Mouse (Mus musculus): ENCODE results near the gene Ifi27l2a.

Gene Ifi27l2a

GRCm38 (mm10) chr12:103437601-103438000 is 5.9 kb downstream of the Ifi27l2a start:
- ChIA-PET CTCF (interaction anchor here in 1 of 4 experiments (1.0 kb wide), 1 partner anchor 12 kb away, joined by 6 read pairs; the partner anchor contains the start of gene Ddx24), POLR2A (interaction anchor here in 2 of 4 experiments (0.6 to 1.9 kb wide), 3 partner anchors 12 to 241 kb away, joined by 3 to 13 read pairs (median 4); partner anchors contain the start of gene Ddx24 (in 1 of the 2))

GRCm38 (mm10) chr12:103434861-103435260 is 8.6 kb downstream of the Ifi27l2a start:
- ChIA-PET POLR2A (interaction anchor here in 2 of 4 experiments (0.6 to 1.2 kb wide), 3 partner anchors 9 to 29 kb away, joined by 3 to 4 read pairs (median 3); partner anchors contain the start of gene Ddx24 (in 1 of the 2)), CTCF (interaction anchor here in 3 of 4 experiments (0.5 to 0.8 kb wide), 3 partner anchors 9 to 548 kb away, joined by 3 to 5 read pairs (median 4); partner anchors contain the start of gene Ddx24 (in 1 of the 3))

- ChIA-PET POLR2A (interaction anchor here in 2 of 4 experiments (0.8 to 1.2 kb wide), 2 partner anchors 8 to 28 kb away, joined by 3 read pairs; partner anchors contain the start of gene Ddx24 (in 1 of the 2)), CTCF (interaction anchor here in 3 of 4 experiments (0.6 to 0.8 kb wide), 3 partner anchors 10 to 290 kb away, joined by 3 to 5 read pairs (median 4); partner anchors contain the start of gene Ifi27l2a (in 1 of the 3))
These were observed 9.3 kb downstream of the Ifi27l2a start, which contains the start of gene Ifi27 for GRCm38 (mm10) chr12:103433986-103434731. TSS of gene Ifi27 (plus strand) at chr12:103434211.

GRCm38 (mm10) chr12:103433430-103433829 is 10.1 kb downstream of the Ifi27l2a start:
- ChIA-PET CTCF (interaction anchor here in 2 of 4 experiments (0.6 to 0.8 kb wide), 2 partner anchors 61 to 290 kb away, joined by 3 to 4 read pairs; no protein-coding TSS in a partner anchor), POLR2A (no interaction called here)

- ChIA-PET POLR2A (interaction anchor here in 1 of 4 experiments (1.1 kb wide), 1 partner anchor 15 kb away, joined by 3 read pairs; no protein-coding TSS in a partner anchor), CTCF (interaction anchor here in 2 of 4 experiments (1.2 kb wide), 2 partner anchors 17 to 68 kb away, joined by 6 to 9 read pairs; partner anchors contain the start of gene Ifi27l2a (in 1 of the 2))
These were observed 16.8 kb downstream of the Ifi27l2a start for GRCm38 (mm10) chr12:103426710-103427109.

- ChIA-PET POLR2A (interaction anchor here in 3 of 4 experiments (0.5 to 1.8 kb wide), 39 partner anchors 8 to 1137 kb away, joined by 3 to 13 read pairs (median 4); partner anchors contain the start of genes Otub2 (in 3 of the 3), 9330161L09Rik (in 2 of the 3), Ppp4r4 (in 2 of the 3) and Prima1 (in 2 of the 3)), CTCF (interaction anchor here (0.5 to 1.3 kb wide), 34 partner anchors 9 to 1418 kb away, joined by 3 to 24 read pairs (median 4); partner anchors contain the start of genes Ifi27l2a (in 2 of the 4), Ppp4r4 (in 2 of the 4), 9330161L09Rik (in 1 of the 4) and Otub2 (in 1 of the 4))
These were observed 17.6 kb downstream of the Ifi27l2a start, which contains the start of gene Ddx24 for GRCm38 (mm10) chr12:103425729-103426470. TSS of gene Ddx24 (minus strand) at chr12:103425830.

- POLR2A ChIA-PET: interaction anchor here in 3 of 4 experiments (0.5 to 1.8 kb wide), 37 partner anchors 9 to 1009 kb away, joined by 3 to 13 read pairs (median 4); partner anchors contain the start of genes Otub2 (in 3 of the 3), 9330161L09Rik (in 2 of the 3), Ppp4r4 (in 2 of the 3) and Prima1 (in 2 of the 3)
- CTCF ChIA-PET: interaction anchor here (0.5 to 1.3 kb wide), 33 partner anchors 10 to 1419 kb away, joined by 3 to 24 read pairs (median 4); partner anchors contain the start of genes Ifi27l2a (in 2 of the 4), Ppp4r4 (in 2 of the 4), 9330161L09Rik (in 1 of the 4) and Otub2 (in 1 of the 4)
These were observed 18.3 kb downstream of the Ifi27l2a start for GRCm38 (mm10) chr12:103425016-103425728.

- POLR2A ChIA-PET: interaction anchor here in 3 of 4 experiments (0.7 to 1.9 kb wide), 5 partner anchors 14 to 694 kb away, joined by 3 to 9 read pairs (median 4); partner anchors contain the start of genes Ddx24 (in 1 of the 3) and Otub2 (in 1 of the 3)
- CTCF ChIA-PET: interaction anchor here in 1 of 4 experiments (1.1 kb wide), 1 partner anchor 40 kb away, joined by 4 read pairs; no protein-coding TSS in a partner anchor
These were observed 35.3 kb downstream of the Ifi27l2a start for GRCm38 (mm10) chr12:103408144-103408543.

- POLR2A ChIA-PET: interaction anchor here in 2 of 4 experiments (0.8 to 2.9 kb wide), 7 partner anchors 8 to 19 kb away, joined by 3 to 9 read pairs (median 4); partner anchors contain the start of genes Ddx24 (in 2 of the 2) and Otub2 (in 1 of the 2)
- CTCF ChIA-PET: interaction anchor here in 2 of 4 experiments (0.8 to 1.1 kb wide), 2 partner anchors 18 to 39 kb away, joined by 3 to 4 read pairs; partner anchors contain the start of gene Ddx24 (in 1 of the 2)
These were observed 35.8 kb downstream of the Ifi27l2a start, which contains the start of gene 9330161L09Rik for GRCm38 (mm10) chr12:103407720-103408119. TSS of gene 9330161L09Rik (minus strand) at chr12:103407820.

- CTCF ChIA-PET: no interaction called here
- POLR2A ChIA-PET: no interaction called here
These were observed 39.3 kb downstream of the Ifi27l2a start for GRCm38 (mm10) chr12:103404131-103404530.

- ChIA-PET POLR2A (interaction anchor here in 1 of 4 experiments (1.3 to 2.4 kb wide), 2 partner anchors 8 to 29 kb away, joined by 3 to 5 read pairs; partner anchors contain the start of genes Ddx24 and Otub2), CTCF (interaction anchor here in 1 of 4 experiments (2.3 kb wide), 1 partner anchor 29 kb away, joined by 6 read pairs; no protein-coding TSS in a partner anchor)
These were observed 46.7 kb downstream of the Ifi27l2a start for GRCm38 (mm10) chr12:103396751-103397150.

- POLR2A ChIA-PET: interaction anchor here in 1 of 4 experiments (1.3 kb wide), 1 partner anchor 30 kb away, joined by 3 read pairs; the partner anchor contains the start of gene Ddx24
These were observed 47.8 kb downstream of the Ifi27l2a start for GRCm38 (mm10) chr12:103395486-103396275.

GRCm38 (mm10) chr12:103393528-103393927 is 50.0 kb downstream of the Ifi27l2a start:
- POLR2A ChIA-PET: interaction anchor here in 1 of 4 experiments (0.5 kb wide), 1 partner anchor 1411 kb away, joined by 5 read pairs; no protein-coding TSS in a partner anchor
- CTCF ChIA-PET: no interaction called here

More at GRCm38 (mm10) chr12:103395486-103396275, 47.8 kb downstream of the Ifi27l2a start:
- CTCF ChIA-PET: interaction anchor here in 1 of 4 experiments (2.3 kb wide), 1 partner anchor 28 kb away, joined by 6 read pairs; no protein-coding TSS in a partner anchor
